Mouse (Mus musculus) heart, embryonic 13.5 days (tissue): ENCODE data around the gene Tars. TPM values are rescaled to one million over a fixed set of nuclear protein-coding genes. Genes with fewer than 3 reads are reported as not detected.

Experiments
- ATAC-seq: fragments of 200-750 bp; cut with Nextera tagmentation; 2 replicates; pipeline ENCODE4 v1.8.0; 2017; ENCODE audit warnings: moderate TSS enrichment; ENCODE audit not compliant: insufficient number of reproducible peaks, low FRiP score, low TSS enrichment; ENCODE audit errors: extremely low read depth
- H3K27ac ChIP-seq: fragments of 300-500 bp; sonication (generic); replicated peaks from 2 replicates; pipeline ENCODE4 v1.5.1; 2015; ENCODE audit warnings: moderate library complexity, mild to moderate bottlenecking, inconsistent platforms
- H3K27me3 ChIP-seq: fragments of 300-500 bp; sonication (generic); replicated peaks from 2 replicates; pipeline ENCODE4 v1.6.1; 2015; ENCODE audit warnings: mild to moderate bottlenecking, inconsistent platforms
- H3K36me3 ChIP-seq: fragments of 300-500 bp; sonication (generic); 2 replicates; pipeline ENCODE4 v1.6.1; 2015; ENCODE audit warnings: mild to moderate bottlenecking, inconsistent platforms
- H3K4me1 ChIP-seq: fragments of 300-500 bp; sonication (generic); 2 replicates; pipeline ENCODE4 v1.6.1; 2015; ENCODE audit warnings: inconsistent platforms
- H3K4me2 ChIP-seq: fragments of 300-500 bp; sonication (generic); 2 replicates; pipeline ENCODE4 v1.6.1; 2015; ENCODE audit warnings: inconsistent platforms, mild to moderate bottlenecking, moderate library complexity
- H3K4me3 ChIP-seq: fragments of 300-500 bp; sonication (generic); 2 replicates; pipeline ENCODE4 v1.5.1; 2015; ENCODE audit warnings: moderate library complexity, mild to moderate bottlenecking, inconsistent platforms
- H3K9ac ChIP-seq: fragments of 300-500 bp; sonication (generic); 2 replicates; pipeline ENCODE4 v1.6.1; 2015; ENCODE audit warnings: inconsistent platforms, mild to moderate bottlenecking, moderate library complexity
- H3K9me3 ChIP-seq: fragments of 300-500 bp; sonication (generic); 2 replicates; pipeline ENCODE4 v1.6.1; 2016; ENCODE audit warnings: inconsistent platforms
- WGBS: fragments of 180-500 bp; shearing (Covaris S2); methylation state at CpG from one replicate; pipeline ENCODE4 v1.1.7; 2015; ENCODE audit warnings: mixed read lengths; 5-methylcytosine and 5-hydroxymethylcytosine counted together
- polyA plus RNA-seq: library from polyadenylated mRNA; unstranded; fragments of >200 nt; fragmentation: Nextera tagmentation; extraction: Ambion mirVana; gene quantifications from 2 replicates; pipeline ENCODE4 v1.2.1, GENCODE M21; 2015

Gene Tars
- polyA plus RNA-seq, 1 experiment from 2014 or later: 36.5 TPM

- 58% methylated on average over 1 of the region's 1 CpGs for WGBS
- H3K9me3 ChIP-seq: no peaks in the 10 kb centered on the region
- no peak overlapping the region for H3K9ac ChIP-seq
- H3K4me2 ChIP-seq: no peak overlapping the region
- H3K27ac ChIP-seq: no peak overlapping the region
- no peak overlapping the region for H3K4me3 ChIP-seq
- H3K27me3 ChIP-seq: no peaks in the 10 kb centered on the region
- H3K36me3 ChIP-seq: no peaks in the 10 kb centered on the region
- ATAC-seq: no peak
- no peaks in the 10 kb centered on the region for H3K4me1 ChIP-seq
Observed at GRCm38 (mm10) chr15:11360888-11361287, 38.6 kb downstream of the Tars start.

GRCm38 (mm10) chr15:11357501-11357900 lies 42.0 kb downstream of the Tars start:
- H3K9ac ChIP-seq: no peak overlapping the region
- no peak overlapping the region for H3K4me2 ChIP-seq
- 98% methylated on average over 2 of the region's 2 CpGs for WGBS
- no peaks in the 10 kb centered on the region for H3K9me3 ChIP-seq
- no peak for ATAC-seq
- H3K36me3 ChIP-seq: no peaks in the 10 kb centered on the region
- H3K27me3 ChIP-seq: no peaks in the 10 kb centered on the region
- H3K27ac ChIP-seq: no peak overlapping the region
- H3K4me1 ChIP-seq: no peaks in the 10 kb centered on the region
- no peak overlapping the region for H3K4me3 ChIP-seq

- no peaks in the 10 kb centered on the region for H3K9me3 ChIP-seq
- no peak overlapping the region for H3K27ac ChIP-seq
- ATAC-seq: no peak
- 67% methylated on average over 3 of the region's 3 CpGs for WGBS
- H3K9ac ChIP-seq: no peak overlapping the region
- H3K4me2 ChIP-seq: no peak overlapping the region
- H3K27me3 ChIP-seq: no peaks in the 10 kb centered on the region
- no peak overlapping the region for H3K4me3 ChIP-seq
- no peaks in the 10 kb centered on the region for H3K36me3 ChIP-seq
- no peaks in the 10 kb centered on the region for H3K4me1 ChIP-seq
Observed at GRCm38 (mm10) chr15:11355865-11356264, 43.6 kb downstream of the Tars start.

- no peaks in the 10 kb centered on the region for H3K36me3 ChIP-seq
- ATAC-seq: no peak
- no peak overlapping the region for H3K27ac ChIP-seq
- H3K4me2 ChIP-seq: no peak overlapping the region
- no peaks in the 10 kb centered on the region for H3K27me3 ChIP-seq
- WGBS: 80% methylated on average over 7 of the region's 7 CpGs
- no peak overlapping the region for H3K9ac ChIP-seq
- H3K9me3 ChIP-seq: no peaks in the 10 kb centered on the region
- no peak overlapping the region for H3K4me3 ChIP-seq
- no peaks in the 10 kb centered on the region for H3K4me1 ChIP-seq
Observed at GRCm38 (mm10) chr15:11339467-11340180, 59.8 kb downstream of the Tars start.
